ENCODE assay signal across 28 mouse cellular contexts in the genomic region with DNA sequence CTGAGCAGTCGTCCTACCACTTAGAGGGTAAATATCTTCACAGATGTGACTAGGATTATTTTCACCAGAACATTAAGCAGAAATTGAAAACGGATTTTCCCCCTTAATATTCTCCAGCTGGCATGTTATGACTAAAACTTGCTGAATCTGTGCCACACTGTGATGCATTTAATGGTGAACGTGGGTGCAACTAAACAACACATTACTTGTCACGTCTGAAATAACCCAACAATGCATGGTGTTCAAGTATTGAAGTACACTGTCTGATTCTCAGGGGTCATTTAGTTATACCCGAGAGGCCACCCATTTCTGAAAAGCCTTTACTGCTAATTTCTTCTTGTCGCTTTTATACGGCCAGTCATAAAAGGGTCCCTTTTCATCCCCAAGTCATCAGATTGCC.
DNase-seq lines count a peak whose midpoint lies in the region; ATAC-seq lines count a peak whose summit lies in the region.
"Had no signal": no experiment of that assay in that cellular context is flagged by ENCODE, and none has a peak within 500 bp of the region (broad histone marks: within the 10 kb centered on the region; RNA-seq: fewer than 3 reads in every experiment).

No protein-coding gene starts in this region.

- no peaks in the 10 kb centered on the region for H3K36me3 ChIP-seq in embryonic facial prominence, embryonic 14.5 days (ENCODE audit: control insufficient read depth, insufficient read depth, low read length)
- no peaks in the 10 kb centered on the region for H3K36me3 ChIP-seq in embryonic facial prominence, embryonic 10.5 days (replicated peaks)
- no peaks in the 10 kb centered on the region for H3K36me3 ChIP-seq in hindbrain, embryonic 16.5 days (ENCODE audit: control insufficient read depth, insufficient read depth, low read length)
- no peaks in the 10 kb centered on the region for H3K36me3 ChIP-seq in hindbrain, embryonic 12.5 days
- H3K36me3 ChIP-seq in neural tube, embryonic 14.5 days (ENCODE audit: control insufficient read depth, insufficient read depth, low read length): no peaks in the 10 kb centered on the region
- no peaks in the 10 kb centered on the region for H3K36me3 ChIP-seq in kidney, embryonic 16.5 days (ENCODE audit: insufficient read depth, low read length)
- H3K36me3 ChIP-seq: embryonic facial prominence, embryonic 15.5 days; forebrain, embryonic 12.5 days; forebrain, embryonic 15.5 days; heart, embryonic 10.5 days; heart, embryonic 13.5 days; hindbrain, embryonic 13.5 days had no signal

- no peaks in the 10 kb centered on the region for H3K4me1 ChIP-seq in embryonic facial prominence, embryonic 14.5 days (ENCODE audit: control insufficient read depth, insufficient read depth, low read length)
- H3K4me1 ChIP-seq in embryonic facial prominence, embryonic 10.5 days: peaks cover 12% of the 10 kb centered on the region
- no peaks in the 10 kb centered on the region for H3K4me1 ChIP-seq in hindbrain, embryonic 16.5 days (ENCODE audit: control insufficient read depth, insufficient read depth, low read depth, low read length)
- no peaks in the 10 kb centered on the region for H3K4me1 ChIP-seq in hindbrain, embryonic 12.5 days
- no peaks in the 10 kb centered on the region; the same call in 1 of the 2 replicates for H3K4me1 ChIP-seq in neural tube, embryonic 14.5 days (ENCODE audit: control insufficient read depth, insufficient read depth, low read length)
- H3K4me1 ChIP-seq in kidney, embryonic 16.5 days (ENCODE audit: insufficient read depth, low read length): no peaks in the 10 kb centered on the region
- H3K4me1 ChIP-seq: embryonic facial prominence, embryonic 15.5 days; heart, embryonic 10.5 days; hindbrain, embryonic 13.5 days had no signal

- H3K27me3 ChIP-seq in embryonic facial prominence, embryonic 14.5 days (replicated peaks; ENCODE audit: control insufficient read depth, insufficient read depth, low read length): no peaks in the 10 kb centered on the region
- H3K27me3 ChIP-seq in embryonic facial prominence, embryonic 10.5 days (replicated peaks; ENCODE audit: low read depth, poor library complexity, severe bottlenecking): no peaks in the 10 kb centered on the region
- no peaks in the 10 kb centered on the region for H3K27me3 ChIP-seq in hindbrain, embryonic 16.5 days (replicated peaks; ENCODE audit: control insufficient read depth, insufficient read depth, low read length)
- no peaks in the 10 kb centered on the region for H3K27me3 ChIP-seq in hindbrain, embryonic 12.5 days
- no peaks in the 10 kb centered on the region for H3K27me3 ChIP-seq in neural tube, embryonic 14.5 days (ENCODE audit: control insufficient read depth, insufficient read depth, low read length)
- H3K27me3 ChIP-seq in kidney, embryonic 16.5 days (ENCODE audit: insufficient read depth, low read length): no peaks in the 10 kb centered on the region
- H3K27me3 ChIP-seq: embryonic facial prominence, embryonic 15.5 days; forebrain, embryonic 12.5 days; forebrain, embryonic 15.5 days; heart, embryonic 13.5 days; hindbrain, embryonic 13.5 days had no signal

- 40% methylated on average over 7 of the region's 7 CpGs for WGBS in embryonic facial prominence, embryonic 14.5 days
- WGBS in embryonic facial prominence, embryonic 10.5 days: 54% methylated on average over 7 of the region's 7 CpGs
- WGBS in hindbrain, embryonic 16.5 days: 37% methylated on average over 7 of the region's 7 CpGs
- 47% methylated on average over 7 of the region's 7 CpGs for WGBS in hindbrain, embryonic 12.5 days
- 14% methylated on average over 7 of the region's 7 CpGs for WGBS in neural tube, embryonic 14.5 days
- WGBS in kidney, embryonic 16.5 days: 32% methylated on average over 7 of the region's 7 CpGs

- H3K4me2 ChIP-seq in embryonic facial prominence, embryonic 14.5 days (ENCODE audit: low read depth, low read length): no peak overlapping the region
- no peak overlapping the region for H3K4me2 ChIP-seq in hindbrain, embryonic 16.5 days (ENCODE audit: low read length)
- no peak overlapping the region for H3K4me2 ChIP-seq in hindbrain, embryonic 12.5 days (replicated peaks)
- H3K4me2 ChIP-seq in neural tube, embryonic 14.5 days (ENCODE audit: low read depth, low read length): no peak overlapping the region
- no peak overlapping the region for H3K4me2 ChIP-seq in kidney, embryonic 16.5 days (replicated peaks; ENCODE audit: low read depth, low read length)
- H3K4me2 ChIP-seq: embryonic facial prominence, embryonic 15.5 days; forebrain, embryonic 12.5 days; forebrain, embryonic 15.5 days; heart, embryonic 13.5 days; hindbrain, embryonic 13.5 days had no signal

- no peaks in the 10 kb centered on the region for H3K9me3 ChIP-seq in embryonic facial prominence, embryonic 14.5 days (ENCODE audit: control insufficient read depth, low read length)
- H3K9me3 ChIP-seq in embryonic facial prominence, embryonic 10.5 days: no peaks in the 10 kb centered on the region
- no peaks in the 10 kb centered on the region for H3K9me3 ChIP-seq in hindbrain, embryonic 16.5 days (ENCODE audit: control insufficient read depth, low read length)
- no peaks in the 10 kb centered on the region for H3K9me3 ChIP-seq in hindbrain, embryonic 12.5 days (replicated peaks)
- H3K9me3 ChIP-seq in neural tube, embryonic 14.5 days (ENCODE audit: control insufficient read depth, low read length): no peaks in the 10 kb centered on the region
- no peaks in the 10 kb centered on the region for H3K9me3 ChIP-seq in kidney, embryonic 16.5 days (ENCODE audit: low read length)
- H3K9me3 ChIP-seq: embryonic facial prominence, embryonic 15.5 days; forebrain, embryonic 12.5 days; forebrain, embryonic 15.5 days; heart, embryonic 10.5 days; heart, embryonic 13.5 days; hindbrain, embryonic 13.5 days had no signal

- H3K4me3 ChIP-seq in embryonic facial prominence, embryonic 14.5 days (ENCODE audit: low read depth, low read length): no peak overlapping the region
- no peak overlapping the region for H3K4me3 ChIP-seq in embryonic facial prominence, embryonic 10.5 days
- H3K4me3 ChIP-seq in hindbrain, embryonic 16.5 days (ENCODE audit: low read length): no peak overlapping the region
- H3K4me3 ChIP-seq in hindbrain, embryonic 12.5 days: no peak overlapping the region
- no peak overlapping the region for H3K4me3 ChIP-seq in neural tube, embryonic 14.5 days (ENCODE audit: low read depth, low read length)
- no peak overlapping the region for H3K4me3 ChIP-seq in kidney, embryonic 16.5 days (ENCODE audit: low read length)
- H3K4me3 ChIP-seq: embryonic facial prominence, embryonic 15.5 days; erythroblast, embryonic 14.5 days; forebrain, embryonic 12.5 days; forebrain, embryonic 15.5 days; heart, adult 2 months; heart, embryonic 10.5 days; heart, embryonic 13.5 days; hindbrain, embryonic 13.5 days had no signal

- DNase-seq in embryonic facial prominence, embryonic 14.5 days (ENCODE audit: low spot score): peak; percentile 24
- no peak for DNase-seq in embryonic facial prominence, embryonic 10.5 days (ENCODE audit: low spot score)
- no peak for DNase-seq in neural tube, embryonic 10.5 days (ENCODE audit: extremely low spot score, low spot score)
- DNase-seq: adrenal gland, postnatal 10 days; adrenal gland, postnatal 36 days; cerebellum, adult 11-12 months; cerebellum, adult 8-10 months; cerebellum, postnatal 10 days; cerebellum, postnatal 36 days; embryo, embryonic 11 days; gastrocnemius, postnatal 25 days; heart, adult 2 months had no signal

- ATAC-seq in embryonic facial prominence, embryonic 14.5 days (ENCODE audit: low read depth): no peak
- 0 out of 2 replicates have a peak, but pooled peaks have one; percentile 45 for ATAC-seq in hindbrain, embryonic 16.5 days
- ATAC-seq in hindbrain, embryonic 12.5 days (ENCODE audit: low FRiP score): no peak
- ATAC-seq in neural tube, embryonic 14.5 days (ENCODE audit: low read depth): peak; percentile 66; the same call in 1 of the 2 replicates
- no peak for ATAC-seq in kidney, embryonic 16.5 days (ENCODE audit: low FRiP score, low TSS enrichment)
- ATAC-seq in erythroblast, adult 5-6 weeks (replicated peaks; ENCODE audit: low FRiP score, poor library complexity, severe bottlenecking): no peak
- ATAC-seq: activated CD4-positive, CD25-positive, alpha-beta regulatory T cell, adult 4 months; forebrain, embryonic 15.5 days; hindbrain, postnatal 0 days; inflammation-experienced regulatory T-cells, adult 6 months; intestine, embryonic 16.5 days had no signal

- H3K27ac ChIP-seq in embryonic facial prominence, embryonic 14.5 days (replicated peaks; ENCODE audit: low read depth, low read length): no peak overlapping the region
- H3K27ac ChIP-seq in embryonic facial prominence, embryonic 10.5 days (replicated peaks): no peak overlapping the region
- no peak overlapping the region for H3K27ac ChIP-seq in hindbrain, embryonic 16.5 days (ENCODE audit: low read depth, low read length)
- no peak overlapping the region for H3K27ac ChIP-seq in hindbrain, embryonic 12.5 days
- no peak overlapping the region for H3K27ac ChIP-seq in neural tube, embryonic 14.5 days (ENCODE audit: low read depth, low read length)
- no peak overlapping the region for H3K27ac ChIP-seq in kidney, embryonic 16.5 days (ENCODE audit: low read length)
- H3K27ac ChIP-seq: embryonic facial prominence, embryonic 15.5 days; forebrain, embryonic 12.5 days; forebrain, embryonic 15.5 days; heart, adult 2 months; heart, embryonic 10.5 days; heart, embryonic 13.5 days; hindbrain, embryonic 13.5 days; hindbrain, postnatal 0 days had no signal

- H3K9ac ChIP-seq in embryonic facial prominence, embryonic 14.5 days (ENCODE audit: low read depth, low read length): no peak overlapping the region
- no peak overlapping the region for H3K9ac ChIP-seq in hindbrain, embryonic 16.5 days (ENCODE audit: low read depth, low read length)
- no peak overlapping the region for H3K9ac ChIP-seq in hindbrain, embryonic 12.5 days
- H3K9ac ChIP-seq in neural tube, embryonic 14.5 days (replicated peaks; ENCODE audit: low read depth, low read length): no peak overlapping the region
- no peak overlapping the region for H3K9ac ChIP-seq in kidney, embryonic 16.5 days (replicated peaks; ENCODE audit: low read length)
- H3K9ac ChIP-seq: embryonic facial prominence, embryonic 15.5 days; forebrain, embryonic 12.5 days; forebrain, embryonic 15.5 days; heart, embryonic 13.5 days; hindbrain, embryonic 13.5 days had no signal

Comparison
In these comparisons a context has a peak if more than half of its experiments do, and no peak if none do; other contexts are left out.
1. ATAC-seq: peak in hindbrain, embryonic 16.5 days (single experiment) and neural tube, embryonic 14.5 days (single experiment); none in embryonic facial prominence, embryonic 14.5 days (single experiment), hindbrain, embryonic 12.5 days (single experiment), kidney, embryonic 16.5 days (single experiment) and erythroblast, adult 5-6 weeks (single experiment).